Mouse (Mus musculus): ENCODE measurements around the gene Bicdl1.

Gene Bicdl1

GRCm38 (mm10) chr5:115622686-115623085 lies 108.7 kb downstream of the Bicdl1 start:
- no peak for DNase-seq

- DNase-seq, result no peak
These were observed 111.7 kb downstream of the Bicdl1 start for GRCm38 (mm10) chr5:115619690-115620089.

GRCm38 (mm10) chr5:115614948-115615347 lies 116.5 kb downstream of the Bicdl1 start:
- DNase-seq, result peak in 1 of 2 experiments; percentile 57

GRCm38 (mm10) chr5:115613332-115613731 lies 118.1 kb downstream of the Bicdl1 start:
- DNase-seq, result no peak

- no peak for DNase-seq
These were observed 119.9 kb downstream of the Bicdl1 start for GRCm38 (mm10) chr5:115611566-115611965.

- DNase-seq, result no peak
These were observed 127.9 kb downstream of the Bicdl1 start for GRCm38 (mm10) chr5:115603561-115603960.
